Mouse (Mus musculus) MEL (cell line): Measurements from ENCODE around the gene Bcorl1. TPM values are rescaled to one million over a fixed set of nuclear protein-coding genes. Genes with fewer than 3 reads are reported as not detected.

ENCODE experiments used
- DNase-seq: peaks from one replicate; pipeline ENCODE4 v3.0.0; 2011; ENCODE audit warnings: low read depth, low spot score
- H3K27ac ChIP-seq: 2 replicates; pipeline ENCODE4 v1.5.1; 2012; ENCODE audit warnings: low read depth, mild to moderate bottlenecking, control low read depth, low read length, moderate library complexity; ENCODE audit not compliant: control insufficient read depth
- H3K27me3 ChIP-seq, 2 experiments: fragments of 150-350 bp in 1 of 2; sonication (generic) in 1 of 2; 2 replicates each; pipeline ENCODE4 v1.6.1; 2012; ENCODE audit warnings: low read length in 2 of 2, mild to moderate bottlenecking in 2 of 2, improper control_type of control experiment in 1 of 2, moderate library complexity in 1 of 2; ENCODE audit not compliant: insufficient read depth in 2 of 2, control insufficient read depth in 1 of 2
- H3K36me3 ChIP-seq, 2 experiments: 2 replicates each; pipeline ENCODE4 v1.6.1; 2012 to 2014; ENCODE audit warnings: low read length in 2 of 2, improper control_type of control experiment in 1 of 2, inconsistent platforms in 1 of 2, mild to moderate bottlenecking in 1 of 2; ENCODE audit not compliant: insufficient read depth in 2 of 2, control insufficient read depth in 1 of 2
- H3K4me1 ChIP-seq, 2 experiments: fragments of 150-350 bp in 1 of 2; sonication (generic) in 1 of 2; 2 replicates each; pipeline ENCODE4 v1.6.1; 2012; ENCODE audit warnings: low read length in 2 of 2, improper control_type of control experiment in 1 of 2, mild to moderate bottlenecking in 1 of 2; ENCODE audit not compliant: insufficient read depth in 2 of 2, control insufficient read depth in 1 of 2
- H3K4me3 ChIP-seq, 2 experiments: fragments of 150-350 bp in 1 of 2; sonication (generic) in 1 of 2; 2 replicates each; pipeline ENCODE4 v1.5.1; 2012; ENCODE audit warnings: low read depth in 2 of 2, low read length in 2 of 2, mild to moderate bottlenecking in 2 of 2, moderate library complexity in 2 of 2, control low read depth in 1 of 2, improper control_type of control experiment in 1 of 2; ENCODE audit not compliant: control insufficient read depth in 1 of 2, insufficient read depth in 1 of 2
- H3K79me2 ChIP-seq: 2 replicates; pipeline ENCODE4 v1.6.1; 2012; ENCODE audit warnings: mild to moderate bottlenecking, low read length, moderate library complexity; ENCODE audit not compliant: control insufficient read depth, poor library complexity, insufficient read depth
- H3K9ac ChIP-seq: 2 replicates; pipeline ENCODE4 v1.6.1; 2012; ENCODE audit warnings: low read depth, mild to moderate bottlenecking, control low read depth, low read length, moderate library complexity; ENCODE audit not compliant: control insufficient read depth, poor library complexity, severe bottlenecking
- H3K9me3 ChIP-seq: fragments of 150-350 bp; sonication (generic); replicated peaks from 2 replicates; pipeline ENCODE4 v1.6.1; 2012; ENCODE audit warnings: mild to moderate bottlenecking, low read length, improper control_type of control experiment, moderate library complexity; ENCODE audit not compliant: insufficient read depth
- CTCF ChIP-seq, 3 experiments: IDR thresholded peaks in 2 of 3; conservative IDR thresholded peaks in 1 of 3; 2 replicates each; pipeline ENCODE4 v1.5.1; 2011 to 2012; ENCODE audit warnings: low read length in 3 of 3, low read depth in 2 of 3, mild to moderate bottlenecking in 2 of 3, improper control_type of control experiment in 1 of 3, inconsistent platforms in 1 of 3, mixed read lengths in 1 of 3, moderate library complexity in 1 of 3; ENCODE audit not compliant: control insufficient read depth in 1 of 3, insufficient read depth in 1 of 3, poor library complexity in 1 of 3, severe bottlenecking in 1 of 3
- E2F4 ChIP-seq: IDR thresholded peaks from 2 replicates; pipeline ENCODE4 v1.6.1; 2011; ENCODE audit warnings: low read depth, low read length, improper control_type of control experiment, borderline replicate concordance
- HCFC1 ChIP-seq: IDR thresholded peaks from 2 replicates; pipeline ENCODE4 v1.6.1; 2012; ENCODE audit warnings: low read depth, mild to moderate bottlenecking, inconsistent platforms, low read length, improper control_type of control experiment, moderate library complexity
- MAFK ChIP-seq: IDR thresholded peaks from 2 replicates; pipeline ENCODE4 v1.6.1; 2011; ENCODE audit warnings: low read depth, mild to moderate bottlenecking, low read length, improper control_type of control experiment, borderline replicate concordance
- MAZ ChIP-seq: IDR thresholded peaks from 2 replicates; pipeline ENCODE4 v1.6.1; 2012; ENCODE audit warnings: low read depth, mild to moderate bottlenecking, inconsistent platforms, low read length, improper control_type of control experiment
- MYC ChIP-seq: IDR thresholded peaks from 2 replicates; pipeline ENCODE4 v1.6.1; 2011; ENCODE audit warnings: low read depth, mild to moderate bottlenecking, low read length, improper control_type of control experiment, moderate library complexity
- NELFE ChIP-seq: IDR thresholded peaks from 2 replicates; pipeline ENCODE4 v1.6.1; 2011; ENCODE audit warnings: low read depth, low read length, improper control_type of control experiment
- POLR2A ChIP-seq, 2 experiments: IDR thresholded peaks; 2 replicates each; pipeline ENCODE4 v1.6.1; 2011 to 2012; ENCODE audit warnings: low read length in 2 of 2, mild to moderate bottlenecking in 2 of 2, control low read depth in 1 of 2, improper control_type of control experiment in 1 of 2, low read depth in 1 of 2, moderate library complexity in 1 of 2; ENCODE audit not compliant: control insufficient read depth in 1 of 2, insufficient read depth in 1 of 2, poor library complexity in 1 of 2
- POLR2AphosphoS2 ChIP-seq: IDR thresholded peaks from 2 replicates; pipeline ENCODE4 v1.6.1; 2011; ENCODE audit warnings: low read length, improper control_type of control experiment
- SIN3A ChIP-seq: IDR thresholded peaks from 2 replicates; pipeline ENCODE4 v1.6.1; 2012; ENCODE audit warnings: low read length, improper control_type of control experiment, inconsistent platforms
- TAL1 ChIP-seq: IDR thresholded peaks from 2 replicates; pipeline ENCODE4 v1.6.1; 2012; ENCODE audit warnings: mild to moderate bottlenecking, inconsistent platforms, low read length, moderate library complexity, mixed read lengths
- USF1 ChIP-seq: IDR thresholded peaks from 2 replicates; pipeline ENCODE4 v1.6.1; 2014; ENCODE audit warnings: low read depth, mild to moderate bottlenecking, inconsistent platforms, low read length, improper control_type of control experiment, moderate library complexity
- ZMIZ1 ChIP-seq: IDR thresholded peaks from 2 replicates; pipeline ENCODE4 v1.6.1; 2012; ENCODE audit warnings: low read depth, mild to moderate bottlenecking, inconsistent platforms, low read length, improper control_type of control experiment, moderate library complexity
- ZNF384 ChIP-seq: IDR thresholded peaks from 2 replicates; pipeline ENCODE4 v1.6.1; 2012; ENCODE audit warnings: low read depth, mild to moderate bottlenecking, inconsistent platforms, low read length, improper control_type of control experiment
- polyA plus RNA-seq, 2 experiments: library from polyadenylated mRNA; stranded (reverse) in 1 of 2; unstranded in 1 of 2; fragments of >175 nt in 1 of 2; fragments of >200 nt in 1 of 2; gene quantifications; 2 replicates each; pipeline versions ENCODE4 v1.2.1 to v1.2.4; 2012; ENCODE audit warnings: low replicate concordance in 2 of 2, low read depth in 1 of 2; ENCODE audit not compliant: insufficient read length in 2 of 2, insufficient read depth in 1 of 2, missing spikeins in 1 of 2
- total RNA-seq: library from RNA; depleted of rRNA; stranded (reverse); fragments of 300-350 nt; gene quantifications from 2 replicates; pipeline ENCODE4 v1.2.3, GENCODE M21; 2012

The Bcorl1 gene
- total and polyA plus RNA-seq, 3 experiments, result 3.0 to 12.9 TPM; not detected in 1

GRCm38 (mm10) chrX:48343966-48344642 lies 2.9 kb downstream of the Bcorl1 start:
- H3K36me3 ChIP-seq, result no peaks in the 10 kb centered on the region; a peak in 1 of 4 replicates
- H3K4me3 ChIP-seq, result peak overlapping the region; percentile 74 to 80
- no peak for TF ChIP-seq HCFC1
- TF ChIP-seq MYC, result no peak
- TF ChIP-seq POLR2A (IDR thresholded peaks at IDR 0.05; ENCODE audit: control insufficient read depth in 1 of 2, insufficient read depth in 1 of 2, low read depth in 1 of 2, low read length in 2 of 2, poor library complexity in 1 of 2), result no peak
- TF ChIP-seq POLR2AphosphoS2, result no peak
- TF ChIP-seq SIN3A, result no peak
- peak overlapping the region; percentile 74 for H3K27ac ChIP-seq
- peaks cover 0 to 5% of the 10 kb centered on the region in 2 experiments; a peak in 2 of 4 replicates for H3K4me1 ChIP-seq
- H3K9ac ChIP-seq, result peak overlapping the region; percentile 73
- no peak for DNase-seq
- peaks cover 3% of the 10 kb centered on the region for H3K79me2 ChIP-seq
- H3K9me3 ChIP-seq, result no peaks in the 10 kb centered on the region
- no peaks in the 10 kb centered on the region for H3K27me3 ChIP-seq

GRCm38 (mm10) chrX:48344643-48345384 lies 3.7 kb downstream of the Bcorl1 start:
- TF ChIP-seq ZNF384, result no peak
- no peak for TF ChIP-seq TAL1
- no peak for TF ChIP-seq MAFK
- no peak for TF ChIP-seq CTCF (IDR thresholded peaks at IDR 0.05 in 2 of 3, conservative IDR thresholded peaks at IDR 0.05 in 1 of 3; ENCODE audit: control insufficient read depth in 1 of 3, insufficient read depth in 1 of 3, low read depth in 2 of 3, low read length in 3 of 3, poor library complexity in 1 of 3, severe bottlenecking in 1 of 3)
- TF ChIP-seq ZMIZ1, result no peak
- TF ChIP-seq USF1, result no peak
- TF ChIP-seq NELFE, result no peak
- no peak for TF ChIP-seq E2F4
- Histone ChIP-seq H3K4me1 (peaks cover 0 to 5% of the 10 kb centered on the region in 2 experiments; a peak in 2 of 4 replicates), H3K79me2 (peaks cover 3% of the 10 kb centered on the region), H3K4me3 (peak overlapping the region; percentile 75 to 80), H3K27ac (no peak overlapping the region), H3K27me3 (no peaks in the 10 kb centered on the region), H3K9ac (peak overlapping the region; percentile 73), H3K36me3 (no peaks in the 10 kb centered on the region; a peak in 1 of 4 replicates), H3K9me3 (no peaks in the 10 kb centered on the region)
- peak; percentile 16 for DNase-seq

- H3K27ac ChIP-seq, result no peak overlapping the region
- peaks cover 0 to 5% of the 10 kb centered on the region in 2 experiments; a peak in 2 of 4 replicates for H3K4me1 ChIP-seq
- TF ChIP-seq MAZ (no peak), USF1 (no peak)
- peaks cover 3% of the 10 kb centered on the region for H3K79me2 ChIP-seq
- H3K27me3 ChIP-seq, result no peaks in the 10 kb centered on the region
- no peaks in the 10 kb centered on the region; a peak in 1 of 4 replicates for H3K36me3 ChIP-seq
- DNase-seq, result peak; percentile 7
- H3K9me3 ChIP-seq, result no peaks in the 10 kb centered on the region
- peak overlapping the region; percentile 49 for H3K9ac ChIP-seq
- H3K4me3 ChIP-seq, result peak overlapping the region; percentile 47 to 75
Measured at GRCm38 (mm10) chrX:48345385-48345932, 4.3 kb downstream of the Bcorl1 start.
